Mouse (Mus musculus): ENCODE results near the gene Zfp780b. TPM values are rescaled to one million over a fixed set of nuclear protein-coding genes. Genes with fewer than 3 reads are reported as not detected.

The Zfp780b gene
- 16.6 TPM for polyA plus RNA-seq (2014; fragmentation: Illumina TruSeq; extraction: RNeasy Lipid Tissue Mini Kit (QIAGEN cat#74804); ENCODE audit: low replicate concordance)

GRCm38 (mm10) chr7:27978683-27979528 lies at the start of gene Zfp780b:
Gene Zfp780b, minus strand, starts transcription at chr7:27979171.

GRCm38 (mm10) chr7:28013549-28014444 lies 34.8 kb upstream of the Zfp780b start, which contains the start of gene Zfp850:
Gene Zfp850, minus strand, starts transcription at chr7:28014115.

GRCm38 (mm10) chr7:27928818-27929695 lies 49.9 kb downstream of the Zfp780b start, which contains the start of gene Zfp974:
Gene Zfp974, minus strand, starts transcription at chr7:27929460.

Other genes with a start within 250 kb of the Zfp780b start
- gene Zfp60, start 247.8 kb downstream of the Zfp780b start, polyA plus RNA-seq (2014; fragmentation: Illumina TruSeq; extraction: RNeasy Lipid Tissue Mini Kit (QIAGEN cat#74804); ENCODE audit: low replicate concordance) = 16.3 TPM
- gene Zfp626, start 172.0 kb downstream of the Zfp780b start, polyA plus RNA-seq (2014; fragmentation: Illumina TruSeq; extraction: RNeasy Lipid Tissue Mini Kit (QIAGEN cat#74804); ENCODE audit: low replicate concordance) = 15.1 TPM
- gene Zfp59, start 140.6 kb downstream of the Zfp780b start, polyA plus RNA-seq (2014; fragmentation: Illumina TruSeq; extraction: RNeasy Lipid Tissue Mini Kit (QIAGEN cat#74804); ENCODE audit: low replicate concordance) = 10.1 TPM
- gene Zfp607a, start 121.6 kb downstream of the Zfp780b start, polyA plus RNA-seq (2014; fragmentation: Illumina TruSeq; extraction: RNeasy Lipid Tissue Mini Kit (QIAGEN cat#74804); ENCODE audit: low replicate concordance) = 5.0 TPM
- gene Zfp974, start 49.7 kb downstream of the Zfp780b start, polyA plus RNA-seq (2014; fragmentation: Illumina TruSeq; extraction: RNeasy Lipid Tissue Mini Kit (QIAGEN cat#74804); ENCODE audit: low replicate concordance) = 12.4 TPM
- gene Zfp850, start 34.9 kb upstream of the Zfp780b start, polyA plus RNA-seq (2014; fragmentation: Illumina TruSeq; extraction: RNeasy Lipid Tissue Mini Kit (QIAGEN cat#74804); ENCODE audit: low replicate concordance) = 4.5 TPM
- gene Psmc4, start 70.9 kb upstream of the Zfp780b start, polyA plus RNA-seq (2014; fragmentation: Illumina TruSeq; extraction: RNeasy Lipid Tissue Mini Kit (QIAGEN cat#74804); ENCODE audit: low replicate concordance) = 15.1 TPM
- 12.5 TPM for gene Fcgbp, start 92.1 kb upstream of the Zfp780b start, polyA plus RNA-seq (2014; fragmentation: Illumina TruSeq; extraction: RNeasy Lipid Tissue Mini Kit (QIAGEN cat#74804); ENCODE audit: low replicate concordance)
- gene 9530053A07Rik, start 150.3 kb upstream of the Zfp780b start, polyA plus RNA-seq (2014; fragmentation: Illumina TruSeq; extraction: RNeasy Lipid Tissue Mini Kit (QIAGEN cat#74804); ENCODE audit: low replicate concordance) = not detected
- gene Fbl, start 190.5 kb upstream of the Zfp780b start, polyA plus RNA-seq (2014; fragmentation: Illumina TruSeq; extraction: RNeasy Lipid Tissue Mini Kit (QIAGEN cat#74804); ENCODE audit: low replicate concordance) = 9.7 TPM
- 0.19 TPM for gene Dyrk1b, start 200.3 kb upstream of the Zfp780b start, polyA plus RNA-seq (2014; fragmentation: Illumina TruSeq; extraction: RNeasy Lipid Tissue Mini Kit (QIAGEN cat#74804); ENCODE audit: low replicate concordance)

Measured in small intestine, adult 10 weeks (tissue).